Mouse (Mus musculus): ENCODE measurements around the gene Dbr1. TPM values are rescaled to one million over a fixed set of nuclear protein-coding genes. Genes with fewer than 3 reads are reported as not detected.

Dbr1 gene
- total and polyA plus RNA-seq, 3 experiments = 51.6 to 53.7 TPM; not detected in 1

DNA sequence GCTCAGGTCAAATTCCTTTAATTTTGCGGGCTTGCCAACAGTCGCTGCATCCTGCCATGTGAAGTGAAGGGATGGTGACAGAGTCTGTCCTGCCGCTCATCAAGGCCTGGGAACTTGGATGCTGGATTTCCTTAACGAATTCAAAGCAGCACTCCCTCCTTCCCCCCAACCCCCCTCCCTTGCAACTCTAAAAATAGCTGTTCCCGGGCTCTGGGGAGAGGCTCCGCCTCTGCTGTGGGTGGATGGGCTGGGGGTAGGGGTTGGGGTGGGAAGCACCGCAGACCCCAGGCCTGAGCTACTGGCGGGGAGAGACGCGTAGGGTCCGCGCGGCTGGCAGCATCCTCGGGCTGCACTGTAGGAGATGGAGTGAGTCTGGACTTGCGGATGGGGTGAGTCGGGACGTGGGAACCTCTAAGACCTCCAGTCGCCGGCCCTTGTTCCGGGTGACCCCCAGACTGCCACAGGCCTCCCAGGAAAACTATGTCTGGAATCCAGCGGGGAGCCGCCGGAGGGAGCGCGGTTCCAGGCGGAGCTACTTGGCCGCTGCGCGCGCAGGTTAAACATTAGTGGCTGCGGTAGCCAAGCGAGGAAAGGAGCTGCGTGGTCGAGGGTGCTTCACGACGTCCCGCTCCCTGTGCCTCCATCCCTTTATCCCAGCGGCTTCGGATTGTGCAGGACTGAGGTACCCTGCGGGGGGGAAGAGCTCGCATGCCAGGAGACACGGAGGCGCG lies 53.8 kb downstream of the Dbr1 start, which contains the start of gene Dzip1l:
Gene Dzip1l (plus strand): TSS at position 216 of the 731 bp plus-strand sequence.
- no peaks in the 10 kb centered on the region for H3K36me3 ChIP-seq (ENCODE audit: control insufficient read depth in 1 of 2, insufficient read depth in 2 of 2, low read length in 2 of 2)
- H3K9me3 ChIP-seq (replicated peaks; ENCODE audit: insufficient read depth, low read length) = no peaks in the 10 kb centered on the region
- H3K4me1 ChIP-seq (ENCODE audit: control insufficient read depth in 1 of 2, insufficient read depth in 2 of 2, low read length in 2 of 2) = no peaks in the 10 kb centered on the region
- H3K79me2 ChIP-seq (ENCODE audit: control insufficient read depth, insufficient read depth, low read length, poor library complexity) = no peaks in the 10 kb centered on the region
- no peak within 1 kb of the TSS for H3K4me3 ChIP-seq (ENCODE audit: control insufficient read depth in 1 of 2, insufficient read depth in 1 of 2, low read depth in 2 of 2, low read length in 2 of 2)
- DNase-seq (ENCODE audit: low read depth, low spot score) = no peak
- H3K9ac ChIP-seq (ENCODE audit: control insufficient read depth, low read depth, low read length, poor library complexity, severe bottlenecking) = no peak within 1 kb of the TSS
- TF ChIP-seq USF1 (IDR thresholded peaks at IDR 0.05; ENCODE audit: low read depth, low read length) (no peak), NRF1 (IDR thresholded peaks at IDR 0.05; ENCODE audit: insufficient read depth, low read depth, low read length, poor library complexity, severe bottlenecking) (no peak), ELF1 (IDR thresholded peaks at IDR 0.05; ENCODE audit: low read depth, low read length) (no peak), CTCF (IDR thresholded peaks at IDR 0.05 in 2 of 3, conservative IDR thresholded peaks at IDR 0.05 in 1 of 3; ENCODE audit: control insufficient read depth in 1 of 3, insufficient read depth in 1 of 3, low read depth in 2 of 3, low read length in 3 of 3, poor library complexity in 1 of 3, severe bottlenecking in 1 of 3) (no peak), BHLHE40 (IDR thresholded peaks at IDR 0.05; ENCODE audit: borderline replicate concordance, low read depth, low read length) (no peak)
- no peaks in the 10 kb centered on the region; a peak in 1 of 4 replicates for H3K27me3 ChIP-seq (ENCODE audit: control insufficient read depth in 1 of 2, insufficient read depth in 2 of 2, low read length in 2 of 2)
- H3K27ac ChIP-seq (ENCODE audit: control insufficient read depth, low read depth, low read length) = no peak within 1 kb of the TSS

DNA sequence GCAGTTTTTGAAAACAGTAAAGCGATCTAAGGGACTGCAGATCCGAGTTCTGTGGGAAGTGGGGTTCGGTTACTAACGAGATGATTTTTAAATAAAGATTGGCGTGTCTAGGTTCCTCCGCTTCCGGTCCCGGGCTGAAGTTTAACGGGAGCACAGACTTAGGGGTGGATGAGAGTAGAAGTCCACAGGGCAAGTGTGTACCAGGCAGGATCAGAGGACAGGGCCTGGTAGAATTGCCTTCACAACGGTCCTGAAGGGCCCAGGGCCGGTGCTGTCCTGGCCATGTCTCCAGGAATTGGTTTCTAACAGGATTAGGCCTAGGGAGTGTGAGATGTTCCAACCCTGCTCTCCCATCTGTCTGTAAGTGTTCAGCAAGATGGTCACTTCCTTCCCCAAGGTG lies 54.5 kb downstream of the Dbr1 start:
- TF ChIP-seq USF2 (IDR thresholded peaks at IDR 0.05; ENCODE audit: borderline replicate concordance in 1 of 2, insufficient read depth in 1 of 2, low read depth in 1 of 2, low read length in 2 of 2) (no peak), MYC (IDR thresholded peaks at IDR 0.05; ENCODE audit: low read depth, low read length) (no peak), CTCF (IDR thresholded peaks at IDR 0.05 in 2 of 3, conservative IDR thresholded peaks at IDR 0.05 in 1 of 3; ENCODE audit: control insufficient read depth in 1 of 3, insufficient read depth in 1 of 3, low read depth in 2 of 3, low read length in 3 of 3, poor library complexity in 1 of 3, severe bottlenecking in 1 of 3) (no peak), NRF1 (IDR thresholded peaks at IDR 0.05; ENCODE audit: insufficient read depth, low read depth, low read length, poor library complexity, severe bottlenecking) (no peak), USF1 (IDR thresholded peaks at IDR 0.05; ENCODE audit: low read depth, low read length) (no peak), RAD21 (IDR thresholded peaks at IDR 0.05; ENCODE audit: low read depth, low read length) (no peak), TCF12 (IDR thresholded peaks at IDR 0.05; ENCODE audit: low read depth, low read length) (no peak), MAZ (IDR thresholded peaks at IDR 0.05; ENCODE audit: low read depth, low read length) (no peak), NELFE (IDR thresholded peaks at IDR 0.05; ENCODE audit: low read depth, low read length) (no peak), TAL1 (IDR thresholded peaks at IDR 0.05; ENCODE audit: low read length) (no peak), MEF2A (IDR thresholded peaks at IDR 0.05; ENCODE audit: extremely low read depth, insufficient replicate concordance, low read depth, low read length, poor library complexity, severe bottlenecking) (no peak)
- H3K4me3 ChIP-seq (ENCODE audit: control insufficient read depth in 1 of 2, insufficient read depth in 1 of 2, low read depth in 2 of 2, low read length in 2 of 2) = no peak overlapping the region
- no peak for DNase-seq (ENCODE audit: low read depth, low spot score)
- H3K27me3 ChIP-seq (ENCODE audit: control insufficient read depth in 1 of 2, insufficient read depth in 2 of 2, low read length in 2 of 2) = no peaks in the 10 kb centered on the region; a peak in 1 of 4 replicates
- H3K9ac ChIP-seq (ENCODE audit: control insufficient read depth, low read depth, low read length, poor library complexity, severe bottlenecking) = no peak overlapping the region
- H3K4me1 ChIP-seq (ENCODE audit: control insufficient read depth in 1 of 2, insufficient read depth in 2 of 2, low read length in 2 of 2) = no peaks in the 10 kb centered on the region
- no peaks in the 10 kb centered on the region for H3K79me2 ChIP-seq (ENCODE audit: control insufficient read depth, insufficient read depth, low read length, poor library complexity)
- H3K36me3 ChIP-seq (ENCODE audit: control insufficient read depth in 1 of 2, insufficient read depth in 2 of 2, low read length in 2 of 2) = no peaks in the 10 kb centered on the region
- H3K27ac ChIP-seq (ENCODE audit: control insufficient read depth, low read depth, low read length) = no peak overlapping the region
- no peaks in the 10 kb centered on the region for H3K9me3 ChIP-seq (replicated peaks; ENCODE audit: insufficient read depth, low read length)

Data from MEL (cell line).